Mouse (Mus musculus): Measurements from ENCODE around the gene Vmn1r75.

Vmn1r75 gene

GRCm38 (mm10) chr7:11874330-11874729 is at the start of gene Vmn1r75:
Gene Vmn1r75 (plus strand): TSS chr7:11874630.
- no peak for DNase-seq

- DNase-seq: no peak
Measured at GRCm38 (mm10) chr7:11833680-11834079, 40.8 kb upstream of the Vmn1r75 start, which contains the start of gene Vmn1r74. Gene Vmn1r74 (plus strand): TSS chr7:11833980.

All from cerebellum, postnatal 25 days (tissue).